Mouse (Mus musculus) lung, embryonic 15.5 days (tissue): Measurements from ENCODE around the gene Dtnbp1. TPM values are rescaled to one million over a fixed set of nuclear protein-coding genes. Genes with fewer than 3 reads are reported as not detected.

ENCODE experiments used
- ATAC-seq: fragments of 200-750 bp; cut with Nextera tagmentation; 2 replicates; pipeline ENCODE4 v1.8.0; 2017; ENCODE audit warnings: moderate number of reproducible peaks, borderline replicate concordance; ENCODE audit not compliant: low FRiP score, low TSS enrichment; ENCODE audit errors: extremely low read depth
- H3K27ac ChIP-seq: fragments of 300-500 bp; sonication (generic); 2 replicates; pipeline ENCODE4 v1.5.1; 2015; ENCODE audit warnings: moderate library complexity, mild to moderate bottlenecking, inconsistent platforms
- H3K27me3 ChIP-seq: fragments of 300-500 bp; sonication (generic); 2 replicates; pipeline ENCODE4 v1.6.1; 2015; ENCODE audit warnings: inconsistent platforms
- H3K36me3 ChIP-seq: fragments of 300-500 bp; sonication (generic); 2 replicates; pipeline ENCODE4 v1.6.1; 2015; ENCODE audit warnings: inconsistent platforms
- H3K4me1 ChIP-seq: fragments of 300-500 bp; sonication (generic); 2 replicates; pipeline ENCODE4 v1.6.1; 2015; ENCODE audit warnings: inconsistent platforms
- H3K4me2 ChIP-seq: fragments of 300-500 bp; sonication (generic); 2 replicates; pipeline ENCODE4 v1.6.1; 2015; ENCODE audit warnings: inconsistent platforms, mild to moderate bottlenecking, moderate library complexity
- H3K4me3 ChIP-seq: fragments of 300-500 bp; sonication (generic); 2 replicates; pipeline ENCODE4 v1.5.1; 2015; ENCODE audit warnings: mild to moderate bottlenecking, inconsistent platforms
- H3K9ac ChIP-seq: fragments of 300-500 bp; sonication (generic); 2 replicates; pipeline ENCODE4 v1.6.1; 2015; ENCODE audit warnings: inconsistent platforms
- H3K9me3 ChIP-seq: fragments of 300-500 bp; sonication (generic); 2 replicates; pipeline ENCODE4 v1.6.1; 2016; ENCODE audit warnings: inconsistent platforms
- WGBS: fragments of 180-500 bp; shearing (Covaris S2); methylation state at CpG from one replicate; pipeline ENCODE4 v1.1.7; 2015; 5-methylcytosine and 5-hydroxymethylcytosine counted together
- polyA plus RNA-seq: library from polyadenylated mRNA; unstranded; fragments of >200 nt; fragmentation: Nextera tagmentation; extraction: Ambion mirVana; gene quantifications from 2 replicates; pipeline ENCODE4 v1.2.1, GENCODE M21; 2015

Dtnbp1 gene
- polyA plus RNA-seq, 1 experiment from 2014 or later, result 75.1 TPM

DNA sequence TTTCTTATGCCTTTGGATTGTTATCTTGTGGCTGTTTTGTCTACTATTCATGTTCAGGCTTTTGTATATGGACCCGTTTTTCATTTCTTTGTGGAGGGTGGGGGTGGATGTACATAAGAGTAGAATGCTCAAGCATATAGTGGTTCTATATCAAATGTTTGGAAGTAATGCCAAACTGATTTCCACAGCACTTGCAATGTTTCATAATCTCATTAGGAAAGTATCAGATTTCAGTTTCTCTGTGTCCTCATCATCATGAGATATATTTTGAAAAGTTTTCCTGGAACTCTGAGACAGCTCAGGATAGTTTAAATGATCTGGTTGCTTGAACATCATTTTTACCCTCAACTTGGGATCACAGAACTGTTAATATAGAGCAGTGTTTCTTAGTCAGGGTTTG lies 27.8 kb upstream of the Dtnbp1 start:
- Histone ChIP-seq H3K4me2 (no peak overlapping the region), H3K9ac (no peak overlapping the region), H3K9me3 (no peaks in the 10 kb centered on the region), H3K4me3 (no peak overlapping the region), H3K36me3 (no peaks in the 10 kb centered on the region), H3K4me1 (peaks cover 10% of the 10 kb centered on the region), H3K27me3 (no peaks in the 10 kb centered on the region), H3K27ac (no peak overlapping the region)
- ATAC-seq, result no peak
- 53% methylated on average over 1 of the region's 1 CpGs for WGBS

DNA sequence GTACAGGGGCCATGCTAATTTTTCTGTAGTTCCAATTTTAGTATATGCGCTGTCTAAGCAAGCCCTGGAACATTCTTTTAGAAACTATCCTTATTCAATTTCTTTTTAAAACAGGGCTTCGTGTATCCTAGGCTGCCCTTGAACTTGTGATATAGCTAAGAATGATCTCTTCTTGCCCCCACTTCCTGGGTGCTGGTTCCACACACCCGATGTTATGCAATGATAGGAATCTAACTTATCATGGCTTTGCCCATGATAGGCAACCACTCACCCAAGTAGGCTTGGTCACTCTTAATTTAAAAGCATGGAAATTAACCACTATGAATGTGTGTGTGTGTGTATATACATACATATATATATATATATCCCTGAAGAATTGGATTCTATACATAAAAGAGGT lies 24.3 kb upstream of the Dtnbp1 start:
- no peak for ATAC-seq

DNA sequence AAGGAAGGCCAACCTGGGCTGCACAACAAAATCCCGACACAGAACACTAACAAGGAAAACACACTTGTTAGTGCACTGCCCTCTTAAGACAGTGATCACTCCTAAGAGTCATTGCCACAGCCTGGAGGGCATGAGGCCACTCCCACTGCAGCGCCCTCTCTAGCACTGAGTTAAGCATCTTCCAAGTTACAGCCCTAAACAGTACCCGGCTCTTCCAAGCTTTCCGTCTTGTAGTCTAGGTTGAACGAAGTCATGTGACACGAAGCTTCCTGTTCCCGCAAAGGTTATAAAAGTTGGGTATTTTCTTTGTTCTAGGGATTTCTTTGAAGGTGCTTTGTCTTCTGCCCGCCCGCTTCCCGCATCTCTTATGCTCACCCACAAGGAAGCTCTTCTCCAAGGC lies 22.9 kb upstream of the Dtnbp1 start:
- H3K27me3 ChIP-seq, result no peaks in the 10 kb centered on the region
- H3K27ac ChIP-seq, result no peak overlapping the region
- H3K9ac ChIP-seq, result no peak overlapping the region
- H3K9me3 ChIP-seq, result no peaks in the 10 kb centered on the region
- H3K4me1 ChIP-seq, result no peaks in the 10 kb centered on the region
- no peaks in the 10 kb centered on the region for H3K36me3 ChIP-seq
- no peak overlapping the region for H3K4me2 ChIP-seq
- ATAC-seq, result no peak
- H3K4me3 ChIP-seq, result no peak overlapping the region
- 79% methylated on average over 10 of the region's 10 CpGs for WGBS

More for the DNA sequence above, 24.3 kb upstream of the Dtnbp1 start:
- H3K4me2 ChIP-seq, result no peak overlapping the region
- WGBS, result 85% methylated on average over 3 of the region's 3 CpGs
- H3K4me3 ChIP-seq, result no peak overlapping the region
- no peaks in the 10 kb centered on the region for H3K27me3 ChIP-seq
- no peaks in the 10 kb centered on the region for H3K9me3 ChIP-seq
- H3K4me1 ChIP-seq, result peaks cover 4% of the 10 kb centered on the region; the same call in 1 of the 2 replicates
- no peak overlapping the region for H3K9ac ChIP-seq
- no peak overlapping the region for H3K27ac ChIP-seq
- no peaks in the 10 kb centered on the region for H3K36me3 ChIP-seq

DNA sequence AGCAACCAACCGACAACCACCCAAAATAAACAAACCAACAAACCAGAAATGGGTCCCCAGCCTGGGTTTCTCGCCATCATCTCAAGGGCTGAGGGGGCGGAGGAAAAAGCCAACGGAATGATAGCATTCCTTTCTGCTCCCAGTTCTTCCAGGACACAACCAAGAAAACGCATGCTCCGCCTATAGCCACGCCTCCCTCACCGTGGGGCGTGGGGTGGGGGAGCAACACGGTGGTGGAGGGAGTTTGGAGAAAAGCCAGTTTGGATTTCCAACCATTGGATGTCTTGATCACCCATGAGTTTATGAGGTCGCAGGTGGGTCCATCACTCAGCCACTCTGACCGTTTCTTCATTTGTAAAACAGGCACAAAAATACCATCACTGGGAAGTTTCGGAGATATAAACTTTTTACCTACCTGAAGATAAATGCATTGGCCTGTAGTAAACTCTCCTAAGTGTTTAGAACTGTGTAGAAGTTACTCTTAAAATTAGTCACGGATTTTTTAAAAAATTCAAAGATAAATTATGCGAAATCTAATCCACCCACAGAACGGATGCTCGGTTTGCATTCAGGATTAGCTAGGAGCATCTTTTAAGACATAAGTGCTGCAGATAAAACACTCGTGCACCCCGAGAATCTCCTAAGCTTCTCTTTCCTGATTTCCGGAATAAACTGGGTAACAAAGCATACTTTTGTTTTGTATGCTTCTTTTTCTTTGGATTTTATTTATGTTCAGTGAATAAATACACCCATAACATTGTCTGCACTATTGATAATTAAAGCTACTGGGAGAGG lies 21.6 kb upstream of the Dtnbp1 start:
- H3K9me3 ChIP-seq, result no peaks in the 10 kb centered on the region
- H3K4me3 ChIP-seq, result no peak overlapping the region
- H3K36me3 ChIP-seq, result no peaks in the 10 kb centered on the region
- H3K27me3 ChIP-seq, result no peaks in the 10 kb centered on the region
- H3K9ac ChIP-seq, result no peak overlapping the region
- no peak for ATAC-seq
- H3K27ac ChIP-seq, result no peak overlapping the region
- H3K4me1 ChIP-seq, result no peaks in the 10 kb centered on the region
- WGBS, result 70% methylated on average over 20 of the region's 20 CpGs
- no peak overlapping the region for H3K4me2 ChIP-seq

DNA sequence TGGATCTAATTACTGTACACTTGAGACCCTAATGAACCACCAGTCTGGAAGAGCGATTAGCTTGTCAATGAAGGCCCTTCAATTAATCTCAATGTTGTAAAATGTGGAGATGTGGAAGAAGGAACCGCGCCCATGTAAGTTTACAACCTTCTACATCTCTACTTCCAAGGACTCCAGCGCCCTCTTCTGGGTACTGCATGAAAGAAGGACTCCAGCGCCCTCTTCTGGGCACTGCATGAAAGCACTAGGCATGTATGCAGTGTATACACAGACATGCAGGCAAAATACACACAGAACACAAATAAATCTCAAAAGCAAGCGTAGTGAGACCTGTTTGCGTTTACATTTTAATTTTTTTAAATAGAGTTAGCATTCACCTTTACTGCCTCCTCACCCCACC lies 6.2 kb upstream of the Dtnbp1 start:
- no peak for ATAC-seq
- WGBS, result 83% methylated on average over 7 of the region's 7 CpGs
- no peak overlapping the region for H3K27ac ChIP-seq
- no peaks in the 10 kb centered on the region for H3K36me3 ChIP-seq
- no peaks in the 10 kb centered on the region for H3K27me3 ChIP-seq
- no peaks in the 10 kb centered on the region; the same call in 1 of the 2 replicates for H3K4me1 ChIP-seq
- H3K4me3 ChIP-seq, result no peak overlapping the region
- H3K4me2 ChIP-seq, result no peak overlapping the region
- H3K9ac ChIP-seq, result no peak overlapping the region
- H3K9me3 ChIP-seq, result no peaks in the 10 kb centered on the region

DNA sequence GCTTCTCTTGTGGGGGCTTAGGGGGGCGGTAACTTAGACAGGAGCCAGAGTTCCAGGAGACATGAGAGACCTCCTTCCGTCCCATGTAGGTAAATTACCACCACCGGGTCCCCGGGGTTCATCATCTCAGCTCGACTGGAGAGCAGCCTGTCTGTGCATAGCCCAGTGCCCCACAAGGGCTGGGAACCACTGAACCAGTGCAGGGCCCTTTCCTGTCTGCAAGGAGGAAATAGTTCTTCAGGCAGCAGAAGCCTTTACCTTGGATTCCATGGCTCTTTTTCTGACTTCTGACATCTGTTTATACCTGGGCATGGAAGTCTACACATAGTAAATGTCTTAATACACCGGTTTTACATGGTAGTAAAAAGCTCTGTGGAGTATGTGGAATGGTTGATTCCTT lies 5.8 kb upstream of the Dtnbp1 start:
- WGBS, result 80% methylated on average over 6 of the region's 6 CpGs
- no peak overlapping the region for H3K27ac ChIP-seq

DNA sequence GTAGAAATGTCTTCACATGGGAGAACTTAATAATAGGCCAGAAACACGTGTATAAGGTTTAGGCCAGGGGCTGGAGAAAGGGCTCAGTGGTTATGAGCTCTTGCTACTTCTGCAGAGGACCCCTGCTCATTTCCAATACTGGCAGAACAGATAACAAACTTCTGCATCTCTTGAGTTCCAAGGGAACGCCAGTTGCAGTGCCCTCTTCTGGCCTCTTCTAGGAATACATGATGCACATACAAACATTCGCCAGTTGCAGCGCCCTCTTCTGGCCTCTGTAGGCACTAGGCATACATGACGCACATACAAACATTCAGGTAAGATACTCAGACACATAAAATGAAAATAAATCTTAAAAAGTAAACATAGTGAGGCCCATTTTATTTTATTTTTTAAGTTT lies 4.5 kb upstream of the Dtnbp1 start:
- WGBS, result 70% methylated on average over 5 of the region's 5 CpGs
- Histone ChIP-seq H3K4me2 (no peak overlapping the region), H3K27me3 (no peaks in the 10 kb centered on the region), H3K27ac (no peak overlapping the region), H3K36me3 (no peaks in the 10 kb centered on the region), H3K4me3 (no peak overlapping the region), H3K9ac (no peak overlapping the region), H3K9me3 (no peaks in the 10 kb centered on the region), H3K4me1 (peaks cover 6% of the 10 kb centered on the region)
- no peak for ATAC-seq

More for the DNA sequence above, 5.8 kb upstream of the Dtnbp1 start:
- no peak overlapping the region for H3K4me3 ChIP-seq
- no peak overlapping the region for H3K4me2 ChIP-seq
- H3K4me1 ChIP-seq, result no peaks in the 10 kb centered on the region; the same call in 1 of the 2 replicates
- no peaks in the 10 kb centered on the region for H3K27me3 ChIP-seq
- ATAC-seq, result no peak
- H3K9me3 ChIP-seq, result no peaks in the 10 kb centered on the region
- H3K36me3 ChIP-seq, result no peaks in the 10 kb centered on the region
- H3K9ac ChIP-seq, result no peak overlapping the region

DNA sequence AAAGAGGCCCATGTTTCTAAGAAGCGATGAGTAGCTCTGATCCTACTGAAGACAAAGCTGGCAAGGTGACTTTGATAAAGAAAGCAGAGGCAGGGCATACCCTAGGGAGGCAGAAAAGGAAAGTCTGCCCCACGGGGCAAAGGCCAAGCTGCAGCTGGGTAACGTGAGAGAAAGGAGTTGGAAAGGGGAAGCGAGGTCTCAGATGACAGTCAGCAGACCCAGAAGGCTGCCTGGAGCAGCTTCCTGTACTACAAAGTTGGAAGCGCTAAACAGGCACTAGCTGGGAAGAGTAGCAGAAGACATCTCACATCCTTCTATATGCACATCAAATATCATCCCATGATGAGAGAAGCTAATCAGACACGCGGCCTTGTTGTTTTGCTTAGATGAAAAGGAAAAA lies 3.9 kb upstream of the Dtnbp1 start:
- H3K9me3 ChIP-seq, result no peaks in the 10 kb centered on the region
- H3K9ac ChIP-seq, result no peak overlapping the region
- peaks cover 8% of the 10 kb centered on the region for H3K4me1 ChIP-seq
- no peak overlapping the region for H3K4me2 ChIP-seq
- 59% methylated on average over 7 of the region's 7 CpGs for WGBS
- no peaks in the 10 kb centered on the region for H3K27me3 ChIP-seq
- ATAC-seq, result no peak
- H3K4me3 ChIP-seq, result no peak overlapping the region
- H3K27ac ChIP-seq, result no peak overlapping the region
- no peaks in the 10 kb centered on the region for H3K36me3 ChIP-seq

DNA sequence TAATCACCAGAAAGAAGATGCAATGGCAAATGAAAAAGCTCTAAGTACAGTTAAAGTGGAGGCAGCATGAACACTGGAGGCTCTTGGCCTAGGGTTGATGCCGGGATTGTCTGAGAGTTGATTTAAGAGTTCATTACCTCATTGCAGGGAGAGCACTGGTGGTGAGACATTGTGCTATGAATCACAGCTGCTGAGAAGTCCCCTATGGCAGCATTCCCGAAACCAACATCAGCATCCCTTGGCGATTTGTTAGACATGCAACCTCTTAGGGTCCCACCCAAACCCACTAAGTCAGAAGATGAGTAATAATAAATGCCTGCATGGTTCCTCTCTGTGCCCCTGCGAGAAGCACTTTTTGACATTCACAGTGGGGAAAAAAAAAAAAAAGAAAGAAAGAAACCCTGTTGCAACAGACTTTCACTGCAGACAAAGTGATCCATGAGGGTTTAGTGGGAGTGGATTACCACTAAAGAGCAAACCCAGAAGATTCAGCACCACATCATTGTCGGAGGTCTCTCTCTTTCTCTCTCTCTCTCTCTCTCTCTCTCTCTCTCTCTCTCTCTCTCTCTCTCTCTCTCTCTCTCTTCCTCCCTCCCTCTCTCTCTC lies 3.1 kb upstream of the Dtnbp1 start:
- no peak overlapping the region for H3K9ac ChIP-seq
- H3K9me3 ChIP-seq, result no peaks in the 10 kb centered on the region
- no peak overlapping the region for H3K4me2 ChIP-seq
- no peak for ATAC-seq
- WGBS, result 86% methylated on average over 5 of the region's 5 CpGs
- no peak overlapping the region for H3K4me3 ChIP-seq
- H3K27me3 ChIP-seq, result no peaks in the 10 kb centered on the region
- peaks cover 11% of the 10 kb centered on the region for H3K4me1 ChIP-seq
- H3K36me3 ChIP-seq, result no peaks in the 10 kb centered on the region
- H3K27ac ChIP-seq, result no peak overlapping the region

DNA sequence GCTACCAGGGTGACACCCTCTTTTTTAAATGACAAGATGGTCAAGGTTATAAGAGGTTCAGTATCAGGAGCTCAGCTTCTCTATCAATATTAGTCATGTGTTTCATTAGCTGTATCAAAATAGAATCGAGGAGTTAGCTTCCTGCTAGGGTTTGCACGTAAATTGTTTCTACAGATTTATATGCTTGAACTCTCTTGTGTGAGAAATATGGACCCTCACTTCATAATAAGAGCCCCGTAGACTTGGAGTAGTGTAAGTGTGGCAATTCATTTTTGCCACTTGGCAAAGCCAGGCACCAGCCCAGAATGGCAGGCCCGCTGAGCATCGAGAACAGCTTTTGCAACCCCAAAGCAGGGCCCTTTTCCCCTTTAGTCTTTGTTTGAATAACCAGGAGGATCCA lies 1.1 kb upstream of the Dtnbp1 start:
- H3K4me1 ChIP-seq, result peaks cover 11% of the 10 kb centered on the region
- no peak overlapping the region for H3K27ac ChIP-seq
- no peaks in the 10 kb centered on the region for H3K27me3 ChIP-seq
- H3K4me3 ChIP-seq, result no peak overlapping the region
- H3K9me3 ChIP-seq, result no peaks in the 10 kb centered on the region
- H3K4me2 ChIP-seq, result no peak overlapping the region
- no peak overlapping the region for H3K9ac ChIP-seq
- no peak for ATAC-seq
- 0 out of 2 replicates have a peak, but pooled peaks cover 7% of the 10 kb centered on the region for H3K36me3 ChIP-seq
- 65% methylated on average over 5 of the region's 5 CpGs for WGBS

DNA sequence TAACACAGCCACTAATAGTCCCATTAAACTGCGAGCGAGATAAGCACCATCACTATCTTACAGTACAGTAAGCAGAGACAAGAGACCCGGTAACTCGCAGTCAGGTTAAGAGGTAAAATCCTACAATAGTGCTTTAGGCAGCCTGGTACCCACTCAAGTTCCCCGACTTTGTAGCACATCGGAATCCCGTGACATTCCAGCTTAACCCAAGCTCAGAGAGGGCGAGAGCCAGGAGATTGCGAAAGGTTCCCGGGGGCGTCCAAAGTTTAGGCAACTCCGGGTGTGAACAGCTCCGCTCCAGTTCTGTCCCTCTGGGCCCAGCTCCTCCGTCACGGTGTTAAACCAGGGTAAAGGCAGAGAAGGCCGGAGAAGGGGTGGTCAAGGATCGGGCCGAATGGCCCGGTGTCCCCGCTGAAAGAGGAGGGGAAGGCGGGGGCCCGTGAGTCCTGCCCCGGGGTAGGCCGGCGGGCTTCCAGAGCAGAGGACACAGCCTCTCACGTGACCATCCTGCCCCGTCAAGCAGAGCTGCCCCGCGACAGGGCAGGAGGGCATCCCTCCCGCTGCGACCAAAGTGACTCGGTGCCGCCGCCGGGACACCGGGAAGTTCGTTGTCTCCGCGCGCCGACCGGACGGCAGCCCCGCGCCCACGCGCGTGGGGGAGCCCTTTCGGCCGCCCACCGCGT lies 578 bp downstream of the Dtnbp1 start:
- ATAC-seq, result peak; percentile 88
- peak overlapping the region; percentile 80 for H3K4me2 ChIP-seq
- H3K36me3 ChIP-seq, result 0 out of 2 replicates have a peak, but pooled peaks cover 7% of the 10 kb centered on the region
- under 1% methylated on average over 52 of the region's 52 CpGs for WGBS
- peak overlapping the region; percentile 94 for H3K4me3 ChIP-seq
- peak overlapping the region; percentile 84 for H3K9ac ChIP-seq
- no peaks in the 10 kb centered on the region for H3K9me3 ChIP-seq
- peaks cover 11% of the 10 kb centered on the region for H3K4me1 ChIP-seq
- H3K27ac ChIP-seq, result peak overlapping the region; percentile 75
- H3K27me3 ChIP-seq, result no peaks in the 10 kb centered on the region

DNA sequence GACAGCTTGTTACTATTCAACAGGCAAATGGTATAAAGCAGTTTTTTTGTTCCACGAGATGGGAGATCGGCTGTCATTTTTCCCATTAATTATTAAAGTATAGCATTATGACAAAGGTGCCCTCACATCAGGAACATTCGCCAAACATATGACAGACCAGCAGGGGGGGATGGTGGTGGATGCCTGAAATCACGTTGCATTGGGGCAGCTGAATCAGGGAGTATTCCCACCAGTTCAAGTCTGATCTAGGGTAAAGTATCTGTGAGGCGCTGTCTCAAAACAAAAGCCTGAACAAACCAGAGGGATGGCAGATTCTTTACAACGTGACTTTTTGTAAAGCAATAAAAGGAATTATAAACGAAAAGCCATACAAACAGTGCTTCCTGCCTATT lies 1.1 kb downstream of the Dtnbp1 start:
- H3K9ac ChIP-seq, result peak overlapping the region; percentile 84
- 0 out of 2 replicates have a peak, but pooled peaks cover 7% of the 10 kb centered on the region for H3K36me3 ChIP-seq
- peak overlapping the region; percentile 94 for H3K4me3 ChIP-seq
- WGBS, result 10% methylated on average over 7 of the region's 7 CpGs
- H3K4me1 ChIP-seq, result peaks cover 11% of the 10 kb centered on the region
- H3K4me2 ChIP-seq, result peak overlapping the region; percentile 80
- no peak for ATAC-seq
- H3K27me3 ChIP-seq, result no peaks in the 10 kb centered on the region
- no peaks in the 10 kb centered on the region for H3K9me3 ChIP-seq
- peak overlapping the region; percentile 75 for H3K27ac ChIP-seq
